Mouse (Mus musculus): ENCODE measurements around the gene Apc2. TPM values are rescaled to one million over a fixed set of nuclear protein-coding genes. Genes with fewer than 3 reads are reported as not detected.
A peak's percentile ranks its signal among the peaks of the same experiment; 100 is the strongest.

The Apc2 gene
- polyA plus RNA-seq, 1 experiment from 2014 or later: 1.6 TPM

DNA sequence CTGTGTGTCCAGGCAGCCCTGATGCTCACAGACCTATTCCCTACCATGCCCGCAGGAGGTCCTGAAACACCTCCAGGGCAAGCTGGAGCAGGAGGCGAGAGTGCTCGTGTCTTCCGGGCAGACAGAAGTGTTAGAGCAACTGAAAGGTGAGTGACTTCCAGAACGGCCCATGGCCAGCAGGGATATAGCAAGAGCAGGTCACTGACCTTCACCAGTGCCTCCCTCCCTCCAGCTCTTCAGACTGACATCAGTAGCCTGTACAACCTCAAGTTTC lies 6.2 kb downstream of the Apc2 start:
- WGBS: 56% methylated on average over 5 of the region's 5 CpGs
- Histone ChIP-seq H3K27me3 (replicated peaks; ENCODE audit: control insufficient read depth, insufficient read depth, low read length) (peaks cover 71% of the 10 kb centered on the region), H3K27ac (ENCODE audit: low read depth, low read length) (no peak overlapping the region; the same call in 1 of the 2 replicates), H3K9ac (ENCODE audit: low read depth, low read length) (no peak overlapping the region), H3K36me3 (ENCODE audit: control insufficient read depth, insufficient read depth) (no peaks in the 10 kb centered on the region; the same call in 1 of the 2 replicates), H3K9me3 (ENCODE audit: control insufficient read depth) (no peaks in the 10 kb centered on the region), H3K4me3 (ENCODE audit: low read depth, low read length) (no peak overlapping the region), H3K4me1 (replicated peaks; ENCODE audit: control insufficient read depth, insufficient read depth, low read length) (no peaks in the 10 kb centered on the region), H3K4me2 (replicated peaks; ENCODE audit: low read depth) (peak overlapping the region; percentile 14)
- no peak for TF ChIP-seq CTCF (IDR thresholded peaks at IDR 0.05; ENCODE audit: low read depth)
- ATAC-seq: no peak

DNA sequence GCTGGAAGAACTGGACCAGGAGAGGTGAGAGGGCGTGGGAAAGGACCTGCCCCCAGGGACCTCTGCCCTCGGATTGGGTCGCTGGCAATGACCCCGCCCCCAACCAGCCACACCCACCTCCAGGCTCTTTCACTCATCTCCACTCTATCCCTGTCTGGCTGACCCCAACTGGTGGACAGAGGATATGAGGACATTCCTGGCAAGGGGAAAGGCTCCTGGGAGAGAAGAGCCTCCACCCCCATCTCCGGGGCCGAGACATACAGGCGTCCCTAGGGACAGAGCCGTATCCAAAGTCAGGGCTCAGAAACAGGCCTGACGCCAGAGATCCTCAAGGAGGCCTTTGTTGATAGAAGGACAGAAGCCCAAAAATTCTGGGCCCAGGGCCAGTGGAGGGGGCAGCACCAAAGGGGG lies 6.7 kb downstream of the Apc2 start:
- Histone ChIP-seq H3K27me3 (replicated peaks; ENCODE audit: control insufficient read depth, insufficient read depth, low read length) (peaks cover 71% of the 10 kb centered on the region), H3K4me3 (ENCODE audit: low read depth, low read length) (no peak overlapping the region), H3K9ac (ENCODE audit: low read depth, low read length) (no peak overlapping the region), H3K27ac (ENCODE audit: low read depth, low read length) (no peak overlapping the region), H3K36me3 (ENCODE audit: control insufficient read depth, insufficient read depth) (no peaks in the 10 kb centered on the region; the same call in 1 of the 2 replicates), H3K4me2 (replicated peaks; ENCODE audit: low read depth) (peak overlapping the region; percentile 14), H3K9me3 (ENCODE audit: control insufficient read depth) (no peaks in the 10 kb centered on the region), H3K4me1 (replicated peaks; ENCODE audit: control insufficient read depth, insufficient read depth, low read length) (no peaks in the 10 kb centered on the region)
- WGBS: 13% methylated on average over 9 of the region's 9 CpGs
- 0 out of 2 replicates have a peak, but pooled peaks have one; percentile 20 for TF ChIP-seq CTCF (IDR thresholded peaks at IDR 0.05; ENCODE audit: low read depth)
- no peak; the same call in 1 of the 2 replicates for ATAC-seq

- no peaks in the 10 kb centered on the region; the same call in 1 of the 2 replicates for H3K36me3 ChIP-seq (ENCODE audit: control insufficient read depth, insufficient read depth)
- H3K4me1 ChIP-seq (replicated peaks; ENCODE audit: control insufficient read depth, insufficient read depth, low read length): no peaks in the 10 kb centered on the region
- ATAC-seq: 0 out of 2 replicates have a peak, but pooled peaks have one; percentile 6
- H3K27ac ChIP-seq (ENCODE audit: low read depth, low read length): no peak overlapping the region
- H3K9me3 ChIP-seq (ENCODE audit: control insufficient read depth): no peaks in the 10 kb centered on the region
- H3K9ac ChIP-seq (ENCODE audit: low read depth, low read length): no peak overlapping the region
- no peak overlapping the region; the same call in 1 of the 2 replicates for H3K4me3 ChIP-seq (ENCODE audit: low read depth, low read length)
- H3K27me3 ChIP-seq (replicated peaks; ENCODE audit: control insufficient read depth, insufficient read depth, low read length): peaks cover 55% of the 10 kb centered on the region
- peak overlapping the region; percentile 45; the same call in 1 of the 2 replicates for H3K4me2 ChIP-seq (replicated peaks; ENCODE audit: low read depth)
- WGBS: 21% methylated on average over 12 of the region's 12 CpGs
- TF ChIP-seq CTCF (IDR thresholded peaks at IDR 0.05; ENCODE audit: low read depth): no peak
Measured at GRCm38 (mm10) chr10:80304458-80304857, 8.7 kb downstream of the Apc2 start.

DNA sequence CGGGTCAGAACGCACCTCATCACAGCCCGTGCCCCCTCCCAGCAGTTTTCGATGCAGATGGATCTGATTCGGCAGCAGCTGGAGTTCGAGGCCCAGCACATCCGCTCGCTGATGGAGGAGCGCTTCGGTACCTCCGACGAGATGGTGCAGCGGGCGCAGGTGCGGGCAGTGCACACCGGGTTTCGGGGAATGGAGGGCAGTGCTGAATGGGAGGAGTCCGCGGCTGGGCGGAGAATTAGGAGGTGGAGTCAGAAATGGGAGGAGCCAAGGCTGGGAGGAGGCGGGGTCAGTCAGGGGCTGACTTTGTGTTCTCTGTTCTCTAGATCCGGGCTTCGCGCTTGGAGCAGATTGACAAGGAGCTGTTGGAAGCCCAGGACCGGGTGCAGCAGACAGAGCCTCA lies 9.1 kb downstream of the Apc2 start:
- H3K36me3 ChIP-seq (ENCODE audit: control insufficient read depth, insufficient read depth): no peaks in the 10 kb centered on the region; the same call in 1 of the 2 replicates
- no peak overlapping the region for H3K27ac ChIP-seq (ENCODE audit: low read depth, low read length)
- no peaks in the 10 kb centered on the region for H3K9me3 ChIP-seq (ENCODE audit: control insufficient read depth)
- 10% methylated on average over 25 of the region's 25 CpGs for WGBS
- peak; percentile 37; the same call in 1 of the 2 replicates for ATAC-seq
- no peak overlapping the region for H3K9ac ChIP-seq (ENCODE audit: low read depth, low read length)
- H3K4me2 ChIP-seq (replicated peaks; ENCODE audit: low read depth): peak overlapping the region; percentile 45
- no peak for TF ChIP-seq CTCF (IDR thresholded peaks at IDR 0.05; ENCODE audit: low read depth)
- H3K27me3 ChIP-seq (replicated peaks; ENCODE audit: control insufficient read depth, insufficient read depth, low read length): peaks cover 51% of the 10 kb centered on the region
- no peaks in the 10 kb centered on the region for H3K4me1 ChIP-seq (replicated peaks; ENCODE audit: control insufficient read depth, insufficient read depth, low read length)
- no peak overlapping the region; the same call in 1 of the 2 replicates for H3K4me3 ChIP-seq (ENCODE audit: low read depth, low read length)

GRCm38 (mm10) chr10:80311560-80311959 lies 15.8 kb downstream of the Apc2 start:
- Histone ChIP-seq H3K4me1 (replicated peaks; ENCODE audit: control insufficient read depth, insufficient read depth, low read length) (peaks cover 4% of the 10 kb centered on the region; the same call in 1 of the 2 replicates), H3K9me3 (ENCODE audit: control insufficient read depth) (no peaks in the 10 kb centered on the region), H3K36me3 (ENCODE audit: control insufficient read depth, insufficient read depth) (no peaks in the 10 kb centered on the region; the same call in 1 of the 2 replicates), H3K4me3 (ENCODE audit: low read depth, low read length) (no peak overlapping the region), H3K4me2 (replicated peaks; ENCODE audit: low read depth) (no peak overlapping the region), H3K27me3 (replicated peaks; ENCODE audit: control insufficient read depth, insufficient read depth, low read length) (peaks cover 47% of the 10 kb centered on the region), H3K9ac (ENCODE audit: low read depth, low read length) (no peak overlapping the region), H3K27ac (ENCODE audit: low read depth, low read length) (no peak overlapping the region)
- no peak for ATAC-seq
- WGBS: 83% methylated on average over 16 of the region's 16 CpGs
- TF ChIP-seq CTCF (IDR thresholded peaks at IDR 0.05; ENCODE audit: low read depth): no peak

DNA sequence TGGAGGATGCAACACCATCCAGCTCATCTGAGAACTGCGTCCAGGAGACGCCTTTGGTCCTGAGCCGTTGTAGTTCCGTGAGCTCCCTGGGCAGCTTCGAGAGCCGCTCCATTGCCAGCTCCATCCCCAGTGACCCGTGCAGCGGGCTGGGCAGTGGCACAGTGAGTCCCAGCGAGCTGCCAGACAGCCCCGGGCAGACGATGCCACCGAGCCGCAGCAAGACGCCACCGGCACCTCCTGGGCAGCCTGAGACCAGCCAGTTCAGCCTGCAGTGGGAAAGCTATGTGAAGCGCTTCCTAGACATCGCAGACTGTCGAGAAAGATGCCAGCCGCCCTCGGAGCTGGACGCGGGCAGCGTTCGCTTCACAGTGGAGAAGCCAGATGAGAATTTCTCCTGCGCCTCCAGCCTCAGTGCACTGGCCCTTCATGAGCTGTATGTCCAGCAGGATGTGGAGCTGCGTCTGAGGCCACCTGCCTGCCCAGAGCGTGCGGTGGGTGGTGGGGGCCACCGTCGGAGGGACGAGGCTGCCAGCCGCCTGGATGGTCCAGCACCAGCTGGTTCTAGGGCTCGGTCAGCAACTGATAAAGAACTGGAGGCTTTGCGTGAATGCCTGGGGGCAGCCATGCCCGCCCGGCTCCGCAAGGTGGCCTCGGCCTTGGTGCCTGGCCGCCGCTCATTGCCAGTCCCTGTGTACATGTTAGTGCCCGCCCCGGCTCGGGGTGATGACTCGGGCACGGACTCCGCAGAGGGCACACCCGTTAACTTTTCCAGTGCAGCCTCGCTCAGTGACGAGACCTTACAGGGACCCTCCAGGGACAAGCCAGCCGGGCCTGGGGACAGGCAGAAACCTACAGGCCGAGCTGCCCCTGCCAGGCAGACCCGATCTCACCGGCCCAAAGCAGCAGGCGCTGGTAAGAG lies 17.1 kb downstream of the Apc2 start:
- Histone ChIP-seq H3K9ac (ENCODE audit: low read depth, low read length) (no peak overlapping the region), H3K36me3 (ENCODE audit: control insufficient read depth, insufficient read depth) (0 out of 2 replicates have a peak, but pooled peaks cover 8% of the 10 kb centered on the region), H3K4me1 (replicated peaks; ENCODE audit: control insufficient read depth, insufficient read depth, low read length) (peaks cover 4% of the 10 kb centered on the region; the same call in 1 of the 2 replicates), H3K9me3 (ENCODE audit: control insufficient read depth) (no peaks in the 10 kb centered on the region), H3K4me2 (replicated peaks; ENCODE audit: low read depth) (no peak overlapping the region), H3K27me3 (replicated peaks; ENCODE audit: control insufficient read depth, insufficient read depth, low read length) (peaks cover 47% of the 10 kb centered on the region), H3K27ac (ENCODE audit: low read depth, low read length) (peak overlapping the region; percentile 7; the same call in 1 of the 2 replicates), H3K4me3 (ENCODE audit: low read depth, low read length) (no peak overlapping the region)
- ATAC-seq: no peak
- TF ChIP-seq CTCF (IDR thresholded peaks at IDR 0.05; ENCODE audit: low read depth): no peak
- 61% methylated on average over 54 of the region's 54 CpGs for WGBS

All from intestine, postnatal 0 days (tissue).